Mouse (Mus musculus) forebrain, embryonic 14.5 days (tissue): ENCODE results near the gene Hmgxb4. TPM values are rescaled to one million over a fixed set of nuclear protein-coding genes. Genes with fewer than 3 reads are reported as not detected.

ENCODE experiments used
- ATAC-seq: fragments of 200-750 bp; cut with Nextera tagmentation; 2 replicates; pipeline ENCODE4 v1.8.0; 2017; ENCODE audit warnings: mild to moderate bottlenecking, moderate library complexity
- DNase-seq: peaks from one replicate; pipeline ENCODE4 v3.0.0-alpha.2; 2015; ENCODE audit warnings: low spot score
- H3K27ac ChIP-seq: fragments of 300-500 bp; sonication (generic); 2 replicates; pipeline ENCODE4 v1.5.1; 2014; ENCODE audit warnings: low read depth, mild to moderate bottlenecking, control low read depth, low read length, moderate library complexity
- H3K27me3 ChIP-seq: fragments of 300-500 bp; sonication (generic); replicated peaks from 2 replicates; pipeline ENCODE4 v1.6.1; 2014; ENCODE audit warnings: low read length, control low read depth, mixed read lengths; ENCODE audit not compliant: control insufficient read depth, insufficient read depth
- H3K36me3 ChIP-seq: fragments of 300-500 bp; sonication (generic); 2 replicates; pipeline ENCODE4 v1.6.1; 2014; ENCODE audit warnings: low read length, control low read depth; ENCODE audit not compliant: control insufficient read depth, insufficient read depth
- H3K4me1 ChIP-seq: fragments of 300-500 bp; sonication (generic); 2 replicates; pipeline ENCODE4 v1.6.1; 2014; ENCODE audit warnings: antibody characterized with exemption, low read length, control low read depth; ENCODE audit not compliant: control insufficient read depth, insufficient read depth
- H3K4me2 ChIP-seq: fragments of 300-500 bp; sonication (generic); 2 replicates; pipeline ENCODE4 v1.6.1; 2014; ENCODE audit warnings: mild to moderate bottlenecking, control low read depth, low read length
- H3K4me3 ChIP-seq: fragments of 300-500 bp; sonication (generic); 2 replicates; pipeline ENCODE4 v1.5.1; 2014; ENCODE audit warnings: low read depth, low read length, control low read depth
- H3K9ac ChIP-seq: fragments of 300-500 bp; sonication (generic); 2 replicates; pipeline ENCODE4 v1.6.1; 2014; ENCODE audit warnings: mild to moderate bottlenecking, low read length, control low read depth, moderate library complexity
- H3K9me3 ChIP-seq: fragments of 300-500 bp; sonication (generic); replicated peaks from 2 replicates; pipeline ENCODE4 v1.6.1; 2016; ENCODE audit warnings: low read length, control low read depth, mixed read lengths; ENCODE audit not compliant: control insufficient read depth
- WGBS: fragments of 180-500 bp; shearing (Covaris S2); extraction: QIAGEN DNeasy Blood & Tissue Kit; methylation state at CpG from one replicate; pipeline ENCODE4 v1.1.7; 2014; 5-methylcytosine and 5-hydroxymethylcytosine counted together
- polyA plus RNA-seq: library from polyadenylated mRNA; unstranded; fragments of >200 nt; fragmentation: Nextera tagmentation; extraction: Ambion mirVana; gene quantifications from 2 replicates; pipeline ENCODE4 v1.2.1, GENCODE M21; 2014

Gene Hmgxb4
- polyA plus RNA-seq, 1 experiment from 2014 or later = 50.0 TPM

- peaks cover 23% of the 10 kb centered on the region for H3K36me3 ChIP-seq
- H3K4me2 ChIP-seq = no peak overlapping the region
- H3K9me3 ChIP-seq = no peaks in the 10 kb centered on the region
- no peaks in the 10 kb centered on the region for H3K4me1 ChIP-seq
- H3K27ac ChIP-seq = no peak overlapping the region
- H3K27me3 ChIP-seq = no peaks in the 10 kb centered on the region
- ATAC-seq (no peak), DNase-seq (no peak)
- 46% methylated on average over 2 of the region's 2 CpGs for WGBS
- H3K4me3 ChIP-seq = no peak overlapping the region
- no peak overlapping the region for H3K9ac ChIP-seq
Observed at GRCm38 (mm10) chr8:75013557-75013956, 20.4 kb downstream of the Hmgxb4 start.

DNA sequence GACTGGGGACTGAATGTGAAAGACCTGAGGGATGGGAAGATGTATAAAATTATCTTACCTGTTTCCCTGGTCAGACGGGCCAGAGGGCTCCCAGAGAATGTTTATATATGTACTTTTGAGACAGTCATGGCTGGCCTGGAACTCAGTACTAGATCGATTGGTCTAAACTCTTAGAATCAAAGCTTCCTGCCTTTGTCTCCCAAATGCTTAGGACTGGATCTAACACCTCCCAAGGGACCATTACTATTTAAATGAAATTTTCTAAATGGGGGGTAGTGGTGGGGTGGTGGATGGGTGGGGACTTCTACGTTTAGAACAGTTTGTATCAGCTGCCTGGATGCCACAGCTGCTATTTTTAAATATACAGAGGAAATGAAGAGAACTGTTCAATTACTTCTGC lies 20.8 kb downstream of the Hmgxb4 start:
- ATAC-seq (no peak), DNase-seq (no peak)
- no peak overlapping the region for H3K9ac ChIP-seq
- peaks cover 19% of the 10 kb centered on the region for H3K36me3 ChIP-seq
- no peak overlapping the region for H3K4me3 ChIP-seq
- no peaks in the 10 kb centered on the region for H3K27me3 ChIP-seq
- 85% methylated on average over 3 of the region's 3 CpGs for WGBS
- no peak overlapping the region for H3K4me2 ChIP-seq
- no peaks in the 10 kb centered on the region for H3K4me1 ChIP-seq
- H3K27ac ChIP-seq = no peak overlapping the region
- H3K9me3 ChIP-seq = no peaks in the 10 kb centered on the region

GRCm38 (mm10) chr8:75015981-75016380 lies 22.8 kb downstream of the Hmgxb4 start:
- Histone ChIP-seq H3K27me3 (no peaks in the 10 kb centered on the region), H3K4me2 (no peak overlapping the region), H3K9me3 (no peaks in the 10 kb centered on the region), H3K27ac (no peak overlapping the region), H3K4me1 (no peaks in the 10 kb centered on the region), H3K4me3 (no peak overlapping the region), H3K9ac (no peak overlapping the region), H3K36me3 (peaks cover 9% of the 10 kb centered on the region; the same call in 1 of the 2 replicates)
- DNase-seq = no peak
- ATAC-seq = no peak
- 48% methylated on average over 2 of the region's 2 CpGs for WGBS

DNA sequence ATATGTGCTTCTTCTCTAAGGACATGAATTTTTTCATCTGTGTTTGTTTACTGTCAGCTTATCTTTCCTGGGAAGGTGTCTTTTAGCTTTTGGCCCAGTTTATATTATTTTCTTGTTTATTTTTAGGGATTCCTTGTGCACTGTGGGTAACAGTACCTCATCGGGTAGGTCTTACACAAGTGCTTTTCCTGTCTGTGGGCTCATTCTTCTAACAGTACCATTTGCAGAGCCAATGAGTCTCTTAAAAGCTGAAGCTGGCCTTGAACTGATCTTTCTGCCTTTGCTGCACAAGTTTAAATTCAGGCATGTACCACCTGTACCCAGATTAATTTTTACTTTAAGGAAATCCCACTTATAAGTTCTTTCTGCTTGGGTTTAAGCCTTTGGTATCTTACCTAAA lies 23.3 kb downstream of the Hmgxb4 start:
- 92% methylated on average over 1 of the region's 1 CpGs for WGBS

DNA sequence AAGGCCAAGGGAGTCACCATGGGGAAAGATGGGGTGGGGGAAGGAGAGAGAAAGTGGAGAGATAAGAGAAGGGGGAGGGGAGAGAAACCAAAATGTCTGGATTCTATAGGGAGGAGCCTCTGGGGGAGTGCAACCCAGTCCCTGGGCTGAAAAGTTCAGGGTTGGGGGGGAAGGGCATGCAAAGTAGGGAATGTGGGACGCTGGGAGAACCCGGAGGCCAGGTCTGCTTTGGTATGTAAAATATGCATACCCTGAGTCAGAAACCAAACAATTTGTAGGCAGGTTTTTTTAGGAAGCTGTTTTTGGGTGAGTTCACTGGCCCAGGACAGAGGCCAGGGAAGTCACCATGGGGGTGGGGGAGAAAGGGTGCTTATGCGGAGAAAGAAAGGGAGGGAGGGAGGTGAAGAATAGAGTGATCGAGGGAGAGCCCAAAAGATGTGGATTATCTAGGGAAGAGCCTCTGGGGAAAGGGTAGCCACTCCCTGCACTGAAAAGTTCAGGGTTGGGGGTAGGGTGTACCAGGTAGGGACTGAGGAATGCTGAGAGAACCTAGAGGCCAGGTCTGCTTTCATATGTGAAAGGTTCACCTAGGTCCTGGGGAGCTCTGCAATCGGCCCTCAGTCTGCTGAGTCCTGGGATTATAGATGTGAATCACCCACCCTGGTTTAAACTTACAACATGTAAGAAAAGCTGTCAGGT lies 25.3 kb downstream of the Hmgxb4 start:
- WGBS = 51% methylated on average over 5 of the region's 5 CpGs
- Histone ChIP-seq H3K4me3 (no peak overlapping the region), H3K36me3 (peaks cover 30% of the 10 kb centered on the region), H3K4me1 (no peaks in the 10 kb centered on the region), H3K9me3 (no peaks in the 10 kb centered on the region), H3K27me3 (no peaks in the 10 kb centered on the region), H3K27ac (no peak overlapping the region), H3K4me2 (no peak overlapping the region), H3K9ac (no peak overlapping the region)
- ATAC-seq = no peak
- no peak for DNase-seq

More for the DNA sequence above, 23.3 kb downstream of the Hmgxb4 start:
- no peak for DNase-seq
- Histone ChIP-seq H3K36me3 (peaks cover 12% of the 10 kb centered on the region; the same call in 1 of the 2 replicates), H3K9ac (no peak overlapping the region), H3K27ac (no peak overlapping the region), H3K9me3 (no peaks in the 10 kb centered on the region), H3K4me1 (no peaks in the 10 kb centered on the region), H3K4me2 (no peak overlapping the region), H3K27me3 (no peaks in the 10 kb centered on the region), H3K4me3 (no peak overlapping the region)
- no peak for ATAC-seq

GRCm38 (mm10) chr8:75023660-75024316 lies 30.6 kb downstream of the Hmgxb4 start:
- ATAC-seq = no peak

DNA sequence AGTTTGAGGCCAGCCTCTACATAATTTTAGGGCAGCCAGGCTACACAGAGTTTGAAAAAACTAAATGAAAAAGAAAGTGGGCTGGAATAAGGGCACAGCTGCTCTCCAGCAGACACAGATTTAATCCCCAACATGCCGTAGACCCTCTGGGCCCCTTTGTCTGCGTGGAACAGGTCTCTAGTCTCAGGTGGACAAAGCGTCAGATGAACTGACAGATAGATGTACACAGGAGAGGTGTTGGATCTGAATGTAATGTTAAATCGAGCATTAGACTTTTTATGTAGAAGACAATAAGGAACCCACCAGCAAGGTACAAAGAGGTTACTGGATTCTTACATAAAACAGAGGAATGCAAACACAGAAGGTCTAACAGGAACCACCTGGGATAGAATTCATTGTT lies 32.7 kb downstream of the Hmgxb4 start:
- no peaks in the 10 kb centered on the region for H3K9me3 ChIP-seq
- no peak overlapping the region for H3K27ac ChIP-seq
- no peaks in the 10 kb centered on the region for H3K4me1 ChIP-seq
- WGBS = 95% methylated on average over 4 of the region's 4 CpGs
- H3K4me3 ChIP-seq = no peak overlapping the region
- peaks cover 83% of the 10 kb centered on the region for H3K36me3 ChIP-seq
- H3K9ac ChIP-seq = no peak overlapping the region
- DNase-seq (no peak), ATAC-seq (no peak)
- H3K27me3 ChIP-seq = no peaks in the 10 kb centered on the region
- no peak overlapping the region for H3K4me2 ChIP-seq

More at GRCm38 (mm10) chr8:75023660-75024316, 30.6 kb downstream of the Hmgxb4 start:
- peaks cover 67% of the 10 kb centered on the region for H3K36me3 ChIP-seq
- no peak overlapping the region for H3K4me2 ChIP-seq
- H3K27ac ChIP-seq = no peak overlapping the region
- 95% methylated on average over 3 of the region's 3 CpGs for WGBS
- H3K9ac ChIP-seq = no peak overlapping the region
- H3K4me1 ChIP-seq = no peaks in the 10 kb centered on the region
- H3K4me3 ChIP-seq = no peak overlapping the region
- H3K27me3 ChIP-seq = no peaks in the 10 kb centered on the region
- no peak for DNase-seq
- H3K9me3 ChIP-seq = no peaks in the 10 kb centered on the region

- H3K27ac ChIP-seq = no peak overlapping the region
- H3K27me3 ChIP-seq = no peaks in the 10 kb centered on the region
- H3K4me1 ChIP-seq = no peaks in the 10 kb centered on the region
- no peak overlapping the region for H3K9ac ChIP-seq
- H3K36me3 ChIP-seq = peaks cover 45% of the 10 kb centered on the region
- H3K4me2 ChIP-seq = no peak overlapping the region
- DNase-seq (no peak), ATAC-seq (no peak)
- H3K9me3 ChIP-seq = no peaks in the 10 kb centered on the region
- WGBS = 95% methylated on average over 3 of the region's 3 CpGs
- H3K4me3 ChIP-seq = no peak overlapping the region
Observed at GRCm38 (mm10) chr8:75030453-75031024, 37.4 kb downstream of the Hmgxb4 start.

GRCm38 (mm10) chr8:75032961-75033360 lies 39.8 kb downstream of the Hmgxb4 start:
- Histone ChIP-seq H3K36me3 (peaks cover 29% of the 10 kb centered on the region), H3K4me2 (peak overlapping the region; percentile 92), H3K27me3 (no peaks in the 10 kb centered on the region), H3K4me1 (no peaks in the 10 kb centered on the region), H3K9me3 (no peaks in the 10 kb centered on the region), H3K9ac (peak overlapping the region; percentile 61), H3K4me3 (peak overlapping the region; percentile 61), H3K27ac (no peak overlapping the region)
- 62% methylated on average over 5 of the region's 5 CpGs for WGBS
- ATAC-seq (no peak), DNase-seq (no peak)
